Mouse (Mus musculus) midbrain, postnatal 0 days (tissue): ENCODE results near the gene Cdc14a. TPM values are rescaled to one million over a fixed set of nuclear protein-coding genes. Genes with fewer than 3 reads are reported as not detected.

ENCODE experiments used
- ATAC-seq: fragments of 200-750 bp; cut with Nextera tagmentation; 2 replicates; pipeline ENCODE4 v1.8.0; 2017; ENCODE audit warnings: moderate number of reproducible peaks, mild to moderate bottlenecking, moderate TSS enrichment, moderate library complexity; ENCODE audit not compliant: low FRiP score
- DNase-seq: peaks from one replicate; pipeline ENCODE4 v3.0.0-alpha.2; 2015; ENCODE audit warnings: low spot score
- H3K27ac ChIP-seq: fragments of 300-500 bp; sonication (generic); 2 replicates; pipeline ENCODE4 v1.5.1; 2014; ENCODE audit warnings: low read depth, mild to moderate bottlenecking, low read length, mixed read lengths
- H3K27me3 ChIP-seq: fragments of 300-500 bp; sonication (generic); 2 replicates; pipeline ENCODE4 v1.6.1; 2014; ENCODE audit warnings: low read length, control low read depth, mixed read lengths; ENCODE audit not compliant: insufficient read depth
- H3K36me3 ChIP-seq: fragments of 300-500 bp; sonication (generic); 2 replicates; pipeline ENCODE4 v1.6.1; 2014; ENCODE audit warnings: low read length, control low read depth, mixed read lengths; ENCODE audit not compliant: insufficient read depth
- H3K4me1 ChIP-seq: fragments of 300-500 bp; sonication (generic); 2 replicates; pipeline ENCODE4 v1.6.1; 2014; ENCODE audit warnings: mild to moderate bottlenecking, control low read depth, antibody characterized with exemption, low read length, mixed read lengths; ENCODE audit not compliant: insufficient read depth
- H3K4me2 ChIP-seq: fragments of 300-500 bp; sonication (generic); 2 replicates; pipeline ENCODE4 v1.6.1; 2014; ENCODE audit warnings: low read depth, mild to moderate bottlenecking, low read length, mixed read lengths; ENCODE audit not compliant: poor library complexity, severe bottlenecking
- H3K4me3 ChIP-seq: fragments of 300-500 bp; sonication (generic); 2 replicates; pipeline ENCODE4 v1.5.1; 2014; ENCODE audit warnings: low read depth, mild to moderate bottlenecking, low read length, moderate library complexity
- H3K9ac ChIP-seq: fragments of 300-500 bp; sonication (generic); replicated peaks from 2 replicates; pipeline ENCODE4 v1.6.1; 2014; ENCODE audit warnings: mild to moderate bottlenecking, low read length, moderate library complexity, mixed read lengths; ENCODE audit not compliant: poor library complexity, severe bottlenecking
- H3K9me3 ChIP-seq: fragments of 300-500 bp; sonication (generic); 2 replicates; pipeline ENCODE4 v1.6.1; 2016; ENCODE audit warnings: low read length, control low read depth
- CTCF ChIP-seq: IDR thresholded peaks from 2 replicates; pipeline ENCODE4 v1.5.1; 2016; ENCODE audit warnings: antibody characterized with exemption, mild to moderate bottlenecking
- WGBS: fragments of 180-500 bp; shearing (Covaris S2); extraction: QIAGEN DNeasy Blood & Tissue Kit; methylation state at CpG from one replicate; pipeline ENCODE4 v1.1.7; 2014; 5-methylcytosine and 5-hydroxymethylcytosine counted together
- polyA plus RNA-seq: library from polyadenylated mRNA; unstranded; fragments of >200 nt; fragmentation: Nextera tagmentation; extraction: Ambion mirVana; gene quantifications from 2 replicates; pipeline ENCODE4 v1.2.1, GENCODE M21; 2015
- total RNA-seq: library from RNA; depleted of rRNA; stranded (reverse); fragments of >200 nt; gene quantifications from 2 replicates; pipeline ENCODE4 v1.2.3, GENCODE M21; 2014

Gene Cdc14a
- total and polyA plus RNA-seq, 2 experiments from 2014 or later = 2.2 to 3.1 TPM

GRCm38 (mm10) chr3:116397976-116398375 lies 25.9 kb downstream of the Cdc14a start:
- H3K4me1 ChIP-seq = no peaks in the 10 kb centered on the region
- TF ChIP-seq CTCF = no peak
- H3K4me2 ChIP-seq = no peak overlapping the region
- H3K4me3 ChIP-seq = no peak overlapping the region
- H3K9ac ChIP-seq = no peak overlapping the region
- WGBS = 65% methylated on average over 7 of the region's 7 CpGs
- H3K27ac ChIP-seq = no peak overlapping the region
- no peaks in the 10 kb centered on the region for H3K36me3 ChIP-seq
- DNase-seq (no peak), ATAC-seq (no peak)
- H3K9me3 ChIP-seq = no peaks in the 10 kb centered on the region
- no peaks in the 10 kb centered on the region for H3K27me3 ChIP-seq

DNA sequence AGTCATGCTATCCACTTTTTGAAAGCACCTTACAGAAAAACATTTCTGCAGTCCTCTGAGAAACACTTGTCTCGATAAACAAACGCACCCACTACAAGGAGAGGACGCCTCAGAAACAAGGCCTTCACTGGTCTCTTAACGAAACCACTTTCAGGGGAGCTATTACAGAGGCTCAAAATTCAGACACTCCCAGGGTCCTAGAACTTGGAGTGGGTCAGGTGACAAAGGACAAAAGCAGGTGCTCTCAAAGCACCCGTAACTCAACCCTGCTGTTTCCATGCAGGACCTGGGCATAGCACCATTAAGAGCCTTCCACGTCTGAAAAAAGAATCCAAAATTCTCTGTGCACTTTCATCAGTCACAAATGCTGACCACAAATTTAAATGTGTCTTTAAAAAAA lies 26.5 kb downstream of the Cdc14a start:
- no peaks in the 10 kb centered on the region for H3K9me3 ChIP-seq
- H3K27ac ChIP-seq = no peak overlapping the region
- no peaks in the 10 kb centered on the region for H3K4me1 ChIP-seq
- H3K9ac ChIP-seq = no peak overlapping the region
- no peak overlapping the region for H3K4me3 ChIP-seq
- DNase-seq = no peak
- 92% methylated on average over 6 of the region's 6 CpGs for WGBS
- no peaks in the 10 kb centered on the region for H3K36me3 ChIP-seq
- no peak overlapping the region for H3K4me2 ChIP-seq
- no peaks in the 10 kb centered on the region for H3K27me3 ChIP-seq
- no peak for ATAC-seq
- no peak for TF ChIP-seq CTCF

- TF ChIP-seq CTCF = no peak
- no peak for DNase-seq
- Histone ChIP-seq H3K27ac (no peak overlapping the region), H3K36me3 (no peaks in the 10 kb centered on the region), H3K27me3 (no peaks in the 10 kb centered on the region), H3K4me1 (no peaks in the 10 kb centered on the region), H3K4me3 (no peak overlapping the region), H3K9me3 (no peaks in the 10 kb centered on the region), H3K4me2 (no peak overlapping the region), H3K9ac (no peak overlapping the region)
- no peak for ATAC-seq
- 92% methylated on average over 3 of the region's 3 CpGs for WGBS
Observed at GRCm38 (mm10) chr3:116396571-116396970, 27.3 kb downstream of the Cdc14a start.

GRCm38 (mm10) chr3:116394885-116395390 lies 28.9 kb downstream of the Cdc14a start:
- H3K9me3 ChIP-seq = no peaks in the 10 kb centered on the region
- ATAC-seq = no peak
- DNase-seq = no peak
- H3K27ac ChIP-seq = no peak overlapping the region
- H3K9ac ChIP-seq = no peak overlapping the region
- H3K4me2 ChIP-seq = no peak overlapping the region
- no peaks in the 10 kb centered on the region for H3K27me3 ChIP-seq
- no peaks in the 10 kb centered on the region for H3K36me3 ChIP-seq
- H3K4me3 ChIP-seq = no peak overlapping the region
- WGBS = 84% methylated on average over 5 of the region's 5 CpGs
- no peak for TF ChIP-seq CTCF
- H3K4me1 ChIP-seq = no peaks in the 10 kb centered on the region

DNA sequence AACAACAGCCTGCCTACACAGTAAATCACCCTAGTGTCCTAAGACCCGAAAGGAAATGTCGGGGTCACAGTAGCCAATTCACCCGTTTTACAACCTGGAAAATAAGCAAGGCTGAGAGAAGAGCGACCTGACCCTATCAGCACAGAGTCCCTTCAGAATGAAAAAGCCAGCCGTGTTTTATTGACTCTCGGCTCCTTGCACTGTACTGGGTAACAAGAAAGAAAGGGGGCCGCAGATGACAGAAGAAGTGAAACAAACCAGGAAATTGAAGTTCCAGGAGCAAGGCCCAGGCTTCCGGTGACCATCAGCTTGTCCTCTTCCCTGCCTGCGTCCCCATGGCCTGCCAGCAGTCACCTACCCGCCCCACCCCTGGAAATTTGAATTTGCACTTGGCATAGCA lies 32.4 kb downstream of the Cdc14a start:
- WGBS = 88% methylated on average over 10 of the region's 10 CpGs
- ATAC-seq = no peak

GRCm38 (mm10) chr3:116389500-116390470 lies 34.0 kb downstream of the Cdc14a start:
- no peaks in the 10 kb centered on the region for H3K27me3 ChIP-seq
- no peaks in the 10 kb centered on the region for H3K36me3 ChIP-seq
- no peak overlapping the region for H3K4me3 ChIP-seq
- WGBS = 90% methylated on average over 14 of the region's 14 CpGs
- ATAC-seq (no peak), DNase-seq (no peak)
- no peak overlapping the region for H3K9ac ChIP-seq
- H3K27ac ChIP-seq = no peak overlapping the region
- H3K9me3 ChIP-seq = no peaks in the 10 kb centered on the region
- H3K4me2 ChIP-seq = no peak overlapping the region
- H3K4me1 ChIP-seq = no peaks in the 10 kb centered on the region
- no peak for TF ChIP-seq CTCF

More for the DNA sequence above, 32.4 kb downstream of the Cdc14a start:
- Histone ChIP-seq H3K27ac (no peak overlapping the region), H3K27me3 (no peaks in the 10 kb centered on the region), H3K4me2 (no peak overlapping the region), H3K4me1 (no peaks in the 10 kb centered on the region), H3K9me3 (no peaks in the 10 kb centered on the region), H3K9ac (no peak overlapping the region), H3K36me3 (no peaks in the 10 kb centered on the region), H3K4me3 (no peak overlapping the region)
- no peak for DNase-seq
- no peak for TF ChIP-seq CTCF
